11 mouse cellular contexts compared by ENCODE assay signal in genomic region chr2:181692304-181692703, GRCm38 (mm10). TPM values are rescaled to one million over a fixed set of nuclear protein-coding genes. Genes with fewer than 3 reads are reported as not detected.
DNase-seq lines count a peak whose midpoint lies in the region; ATAC-seq and TF ChIP-seq lines count a peak whose summit lies in the region.
"Had no signal": no experiment of that assay in that cellular context is flagged by ENCODE, and none has a peak within 500 bp of the region (broad histone marks: within the 10 kb centered on the region; RNA-seq: fewer than 3 reads in every experiment).

No protein-coding gene starts in this region.

- peaks cover 2% of the 10 kb centered on the region; the same call in 1 of the 2 replicates for H3K27me3 ChIP-seq in forebrain, embryonic 13.5 days
- H3K27me3 ChIP-seq in limb, embryonic 11.5 days (ENCODE audit: control insufficient read depth, insufficient read depth, low read length), result no peaks in the 10 kb centered on the region
- no peaks in the 10 kb centered on the region for H3K27me3 ChIP-seq in neural tube, embryonic 13.5 days
- H3K27me3 ChIP-seq: Patski had no signal

- no peak for TF ChIP-seq POLR2A in lung, adult 2 months (IDR thresholded peaks at IDR 0.05; ENCODE audit: borderline replicate concordance, extremely low read depth, low read depth, low read length)

- peaks cover 2% of the 10 kb centered on the region; the same call in 1 of the 2 replicates for H3K4me1 ChIP-seq in lung, adult 2 months (ENCODE audit: control insufficient read depth, insufficient read depth, low read length)
- peaks cover 17% of the 10 kb centered on the region for H3K4me1 ChIP-seq in forebrain, embryonic 13.5 days
- H3K4me1 ChIP-seq in limb, embryonic 11.5 days (ENCODE audit: control insufficient read depth, insufficient read depth, low read length), result peaks cover 9% of the 10 kb centered on the region
- H3K4me1 ChIP-seq in neural tube, embryonic 13.5 days (replicated peaks), result peaks cover 21% of the 10 kb centered on the region

- no peak overlapping the region for H3K27ac ChIP-seq in forebrain, embryonic 13.5 days
- H3K27ac ChIP-seq in limb, embryonic 11.5 days (replicated peaks; ENCODE audit: low read depth, low read length), result no peak overlapping the region
- no peak overlapping the region for H3K27ac ChIP-seq in neural tube, embryonic 13.5 days (replicated peaks)

- H3K9ac ChIP-seq in forebrain, embryonic 13.5 days, result no peak overlapping the region
- H3K9ac ChIP-seq in limb, embryonic 11.5 days (ENCODE audit: low read length), result no peak overlapping the region; the same call in 1 of the 2 replicates
- no peak overlapping the region for H3K9ac ChIP-seq in neural tube, embryonic 13.5 days

- peaks cover 27% of the 10 kb centered on the region for H3K36me3 ChIP-seq in forebrain, embryonic 13.5 days (ENCODE audit: poor library complexity, severe bottlenecking)
- peaks cover 6% of the 10 kb centered on the region; the same call in 1 of the 2 replicates for H3K36me3 ChIP-seq in limb, embryonic 11.5 days (ENCODE audit: control insufficient read depth, insufficient read depth, low read length)
- H3K36me3 ChIP-seq in neural tube, embryonic 13.5 days, result peaks cover 23% of the 10 kb centered on the region

- no peak for ATAC-seq in forebrain, embryonic 13.5 days
- no peak for ATAC-seq in limb, embryonic 11.5 days (ENCODE audit: insufficient number of reproducible peaks, low FRiP score, low TSS enrichment, low read depth)
- no peak for ATAC-seq in neural tube, embryonic 13.5 days (ENCODE audit: low read depth)
- ATAC-seq: Patski had no signal

- no peak overlapping the region for H3K4me3 ChIP-seq in lung, adult 2 months (replicated peaks; ENCODE audit: extremely low read depth, low read depth, low read length)
- peak overlapping the region; percentile 70; the same call in 1 of the 2 replicates for H3K4me3 ChIP-seq in forebrain, embryonic 13.5 days
- peak overlapping the region; percentile 76 for H3K4me3 ChIP-seq in limb, embryonic 11.5 days (ENCODE audit: low read depth, low read length)
- H3K4me3 ChIP-seq in neural tube, embryonic 13.5 days, result no peak overlapping the region

- TF ChIP-seq CTCF in lung, adult 2 months (IDR thresholded peaks at IDR 0.05; ENCODE audit: insufficient read depth, low read length), result no peak

- 87% methylated on average over 3 of the region's 3 CpGs for WGBS in lung, adult 2 months
- 86% methylated on average over 3 of the region's 3 CpGs for WGBS in forebrain, embryonic 13.5 days
- 89% methylated on average over 3 of the region's 3 CpGs for WGBS in limb, embryonic 11.5 days
- WGBS in neural tube, embryonic 13.5 days, result 90% methylated on average over 3 of the region's 3 CpGs

- no peaks in the 10 kb centered on the region for H3K9me3 ChIP-seq in forebrain, embryonic 13.5 days (replicated peaks)
- H3K9me3 ChIP-seq in limb, embryonic 11.5 days (ENCODE audit: control insufficient read depth, low read length), result no peaks in the 10 kb centered on the region
- no peaks in the 10 kb centered on the region for H3K9me3 ChIP-seq in neural tube, embryonic 13.5 days

- H3K4me2 ChIP-seq in forebrain, embryonic 13.5 days, result peak overlapping the region; percentile 81
- no peak overlapping the region for H3K4me2 ChIP-seq in limb, embryonic 11.5 days (ENCODE audit: low read depth, severe bottlenecking)
- peak overlapping the region; percentile 94 for H3K4me2 ChIP-seq in neural tube, embryonic 13.5 days

- DNase-seq in lung, adult 2 months, result peak; percentile 2
- no peak for DNase-seq in lung, postnatal 36 days
- DNase-seq in limb, embryonic 11.5 days (ENCODE audit: low spot score), result no peak
- DNase-seq in frontal cortex, adult 2 months (ENCODE audit: extremely low spot score in 1 of 2, low spot score in 1 of 2), result no peak
- DNase-seq in spleen, adult 12 weeks (ENCODE audit: low spot score), result no peak
- no peak for DNase-seq in adipocyte (ENCODE audit: low spot score)
- DNase-seq: cerebellum, adult 11-12 months had no signal

RNA-seq across cellular contexts. Expression of gene Rgs19, which starts 1.5 kb away (rescaled TPM):
- 77.2 and 82.8 TPM in 2 replicates for polyA plus RNA-seq in lung, adult 2 months (2012; rRNA removed)
- polyA plus RNA-seq in forebrain, embryonic 13.5 days (2015; fragmentation: Nextera tagmentation; extraction: Ambion mirVana), result 45.3 and 45.4 TPM in 2 replicates
- polyA plus RNA-seq in limb, embryonic 11.5 days (2014; fragmentation: Nextera tagmentation; extraction: Ambion mirVana), result 92.5 and 97.1 TPM in 2 replicates
- 42.7 and 49.2 TPM in 2 replicates for polyA plus RNA-seq in neural tube, embryonic 13.5 days (2015; fragmentation: Nextera tagmentation; extraction: Ambion mirVana)
- polyA plus RNA-seq in frontal cortex, adult 2 months (2012; rRNA removed), result 42.6 and 53.6 TPM in 2 replicates

RNA-seq across cellular contexts. Expression of gene Lkaaear1, which starts 5.9 kb away (rescaled TPM):
- polyA plus RNA-seq in lung, adult 2 months (2012; rRNA removed), result not detected in 2 replicates
- not detected in 2 replicates for polyA plus RNA-seq in forebrain, embryonic 13.5 days (2015; fragmentation: Nextera tagmentation; extraction: Ambion mirVana)
- not detected in 2 replicates for polyA plus RNA-seq in limb, embryonic 11.5 days (2014; fragmentation: Nextera tagmentation; extraction: Ambion mirVana)
- polyA plus RNA-seq in neural tube, embryonic 13.5 days (2015; fragmentation: Nextera tagmentation; extraction: Ambion mirVana), result not detected in 2 replicates
- polyA plus RNA-seq in frontal cortex, adult 2 months (2012; rRNA removed), result not detected in 2 replicates
- polyA plus RNA-seq: heart, postnatal 0 days; Patski had no signal

RNA-seq across cellular contexts. Expression of gene Tcea2, which starts 12.2 kb away (rescaled TPM):
- polyA plus RNA-seq in lung, adult 2 months (2012; rRNA removed), result 9.9 and 15.7 TPM in 2 replicates
- polyA plus RNA-seq in forebrain, embryonic 13.5 days (2015; fragmentation: Nextera tagmentation; extraction: Ambion mirVana), result 31.0 and 35.9 TPM in 2 replicates
- polyA plus RNA-seq in limb, embryonic 11.5 days (2014; fragmentation: Nextera tagmentation; extraction: Ambion mirVana), result 23.2 and 25.2 TPM in 2 replicates
- 33.9 and 37.8 TPM in 2 replicates for polyA plus RNA-seq in neural tube, embryonic 13.5 days (2015; fragmentation: Nextera tagmentation; extraction: Ambion mirVana)
- 155 and 160 TPM in 2 replicates for polyA plus RNA-seq in frontal cortex, adult 2 months (2012; rRNA removed)

RNA-seq across cellular contexts. Expression of gene Sox18, which starts 20.9 kb away (rescaled TPM):
- polyA plus RNA-seq in lung, adult 2 months (2012; rRNA removed), result 393 and 460 TPM in 2 replicates
- 11.6 and 13.0 TPM in 2 replicates for polyA plus RNA-seq in forebrain, embryonic 13.5 days (2015; fragmentation: Nextera tagmentation; extraction: Ambion mirVana)
- 21.4 and 22.0 TPM in 2 replicates for polyA plus RNA-seq in limb, embryonic 11.5 days (2014; fragmentation: Nextera tagmentation; extraction: Ambion mirVana)
- polyA plus RNA-seq in neural tube, embryonic 13.5 days (2015; fragmentation: Nextera tagmentation; extraction: Ambion mirVana), result 18.9 and 22.2 TPM in 2 replicates
- 20.4 and 22.5 TPM in 2 replicates for polyA plus RNA-seq in frontal cortex, adult 2 months (2012; rRNA removed)

RNA-seq across cellular contexts. Expression of gene Oprl1, which starts 22.5 kb away (rescaled TPM):
- 0.06 and 0.09 TPM in 2 replicates for polyA plus RNA-seq in lung, adult 2 months (2012; rRNA removed)
- 33.5 and 48.2 TPM in 2 replicates for polyA plus RNA-seq in forebrain, embryonic 13.5 days (2015; fragmentation: Nextera tagmentation; extraction: Ambion mirVana)
- 0.69 and 1.0 TPM in 2 replicates for polyA plus RNA-seq in limb, embryonic 11.5 days (2014; fragmentation: Nextera tagmentation; extraction: Ambion mirVana)
- 63.8 and 64.0 TPM in 2 replicates for polyA plus RNA-seq in neural tube, embryonic 13.5 days (2015; fragmentation: Nextera tagmentation; extraction: Ambion mirVana)
- 26.4 and 34.4 TPM in 2 replicates for polyA plus RNA-seq in frontal cortex, adult 2 months (2012; rRNA removed)
- polyA plus RNA-seq: Patski had no signal

Comparison
In these comparisons a context has a peak if more than half of its experiments do, and no peak if none do; other contexts are left out.
1. H3K4me3 ChIP-seq: peak in forebrain, embryonic 13.5 days (single experiment) and limb, embryonic 11.5 days (single experiment); none in lung, adult 2 months (single experiment) and neural tube, embryonic 13.5 days (single experiment).